Mouse (Mus musculus) heart, postnatal 0 days (tissue): Measurements from ENCODE around the gene T2. TPM values are rescaled to one million over a fixed set of nuclear protein-coding genes. Genes with fewer than 3 reads are reported as not detected.

Source experiments
- ATAC-seq: fragments of 200-750 bp; cut with Nextera tagmentation; 2 replicates; pipeline ENCODE4 v1.8.0; 2017; ENCODE audit warnings: low read depth, moderate number of reproducible peaks, moderate library complexity; ENCODE audit not compliant: insufficient read depth
- DNase-seq: peaks from one replicate; pipeline ENCODE4 v3.0.0-alpha.2; 2016; ENCODE audit warnings: low spot score
- H3K27ac ChIP-seq: fragments of 300-500 bp; sonication (generic); 2 replicates; pipeline ENCODE4 v1.5.1; 2014; ENCODE audit warnings: low read depth, mild to moderate bottlenecking
- H3K27me3 ChIP-seq: fragments of 300-500 bp; sonication (generic); 2 replicates; pipeline ENCODE4 v1.6.1; 2014; ENCODE audit warnings: low read length, mixed read lengths; ENCODE audit not compliant: control insufficient read depth, insufficient read depth
- H3K36me3 ChIP-seq: fragments of 300-500 bp; sonication (generic); replicated peaks from 2 replicates; pipeline ENCODE4 v1.6.1; 2014; ENCODE audit warnings: low read length, mixed read lengths; ENCODE audit not compliant: control insufficient read depth, insufficient read depth
- H3K4me1 ChIP-seq: fragments of 300-500 bp; sonication (generic); 2 replicates; pipeline ENCODE4 v1.6.1; 2014; ENCODE audit warnings: antibody characterized with exemption; ENCODE audit not compliant: control insufficient read depth, insufficient read depth
- H3K4me2 ChIP-seq: fragments of 300-500 bp; sonication (generic); 2 replicates; pipeline ENCODE4 v1.6.1; 2014; ENCODE audit warnings: low read depth, mild to moderate bottlenecking, low read length, moderate library complexity
- H3K4me3 ChIP-seq: fragments of 300-500 bp; sonication (generic); 2 replicates; pipeline ENCODE4 v1.5.1; 2014; ENCODE audit warnings: low read depth, low read length
- H3K9ac ChIP-seq: fragments of 300-500 bp; sonication (generic); replicated peaks from 2 replicates; pipeline ENCODE4 v1.6.1; 2014; ENCODE audit warnings: low read depth, low read length, mixed read lengths
- H3K9me3 ChIP-seq: fragments of 300-500 bp; sonication (generic); replicated peaks from 2 replicates; pipeline ENCODE4 v1.6.1; 2016; ENCODE audit warnings: low read length; ENCODE audit not compliant: control insufficient read depth
- CTCF ChIP-seq: IDR thresholded peaks from 2 replicates; pipeline ENCODE4 v1.5.1; 2016; ENCODE audit warnings: antibody characterized with exemption, control low read depth, low read depth
- EP300 ChIP-seq: IDR thresholded peaks from 2 replicates; pipeline ENCODE4 v1.6.1; 2016; ENCODE audit warnings: antibody characterized with exemption, low read depth
- WGBS: fragments of 180-500 bp; shearing (Covaris S2); extraction: QIAGEN DNeasy Blood & Tissue Kit; methylation state at CpG from one replicate; pipeline ENCODE4 v1.1.7; 2014; 5-methylcytosine and 5-hydroxymethylcytosine counted together
- polyA plus RNA-seq: library from polyadenylated mRNA; unstranded; fragments of >200 nt; fragmentation: Nextera tagmentation; extraction: Ambion mirVana; gene quantifications from 2 replicates; pipeline ENCODE4 v1.2.1, GENCODE M21; 2015
- total RNA-seq: library from RNA; depleted of rRNA; stranded (reverse); fragments of >200 nt; gene quantifications from 2 replicates; pipeline ENCODE4 v1.2.3, GENCODE M21; 2014; ENCODE audit warnings: low replicate concordance

The T2 gene
- total and polyA plus RNA-seq, 2 experiments from 2014 or later: 0.19 to 3.7 TPM

DNA sequence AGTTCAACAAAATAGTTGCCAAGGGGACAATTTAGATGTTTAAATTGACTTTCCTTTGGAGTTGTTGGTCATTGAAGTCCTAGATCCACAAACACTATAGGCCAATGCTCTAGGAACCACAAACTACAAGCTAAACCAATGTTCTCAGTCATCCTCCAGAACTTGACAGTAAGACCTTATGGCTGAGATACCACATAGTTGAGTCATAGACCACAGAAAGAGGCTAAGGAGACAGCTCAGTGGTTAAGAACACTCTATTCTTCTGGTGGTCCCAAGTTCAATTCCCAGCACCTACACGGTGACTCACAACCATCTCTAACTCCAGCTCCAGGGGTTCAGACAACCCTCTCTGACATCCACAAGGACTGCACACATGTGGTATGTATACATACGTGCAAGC, 29.6 kb downstream of the T2 start:
- WGBS: 89% methylated on average over 2 of the region's 2 CpGs
- TF ChIP-seq EP300: no peak
- no peak for TF ChIP-seq CTCF
- Histone ChIP-seq H3K4me1 (no peaks in the 10 kb centered on the region), H3K27me3 (peaks cover 31% of the 10 kb centered on the region), H3K9me3 (no peaks in the 10 kb centered on the region), H3K9ac (no peak overlapping the region), H3K4me3 (no peak overlapping the region), H3K36me3 (no peaks in the 10 kb centered on the region), H3K27ac (no peak overlapping the region), H3K4me2 (no peak overlapping the region)
- DNase-seq (no peak), ATAC-seq (no peak)

DNA sequence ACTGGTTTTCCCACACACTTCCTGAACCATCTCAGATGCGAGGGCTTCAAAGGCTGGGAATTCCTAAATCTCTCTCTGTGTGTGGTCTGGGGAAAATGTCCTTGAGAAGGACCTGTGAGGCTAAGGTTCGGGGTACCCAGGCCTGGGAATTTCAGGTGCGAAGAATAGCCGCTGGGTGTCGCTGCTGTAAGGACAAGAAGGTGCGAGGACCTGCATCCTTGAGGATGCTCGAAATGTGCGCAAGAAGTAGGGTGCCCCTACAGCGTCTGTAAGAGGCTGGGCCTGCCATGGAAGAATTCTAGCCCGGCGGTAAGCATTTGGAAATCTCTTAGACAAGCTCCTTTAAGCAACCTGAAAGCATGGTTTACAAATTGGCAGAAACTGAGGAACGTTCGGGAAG, 32.7 kb downstream of the T2 start:
- no peak overlapping the region for H3K4me2 ChIP-seq
- WGBS: 3% methylated on average over 13 of the region's 13 CpGs

DNA sequence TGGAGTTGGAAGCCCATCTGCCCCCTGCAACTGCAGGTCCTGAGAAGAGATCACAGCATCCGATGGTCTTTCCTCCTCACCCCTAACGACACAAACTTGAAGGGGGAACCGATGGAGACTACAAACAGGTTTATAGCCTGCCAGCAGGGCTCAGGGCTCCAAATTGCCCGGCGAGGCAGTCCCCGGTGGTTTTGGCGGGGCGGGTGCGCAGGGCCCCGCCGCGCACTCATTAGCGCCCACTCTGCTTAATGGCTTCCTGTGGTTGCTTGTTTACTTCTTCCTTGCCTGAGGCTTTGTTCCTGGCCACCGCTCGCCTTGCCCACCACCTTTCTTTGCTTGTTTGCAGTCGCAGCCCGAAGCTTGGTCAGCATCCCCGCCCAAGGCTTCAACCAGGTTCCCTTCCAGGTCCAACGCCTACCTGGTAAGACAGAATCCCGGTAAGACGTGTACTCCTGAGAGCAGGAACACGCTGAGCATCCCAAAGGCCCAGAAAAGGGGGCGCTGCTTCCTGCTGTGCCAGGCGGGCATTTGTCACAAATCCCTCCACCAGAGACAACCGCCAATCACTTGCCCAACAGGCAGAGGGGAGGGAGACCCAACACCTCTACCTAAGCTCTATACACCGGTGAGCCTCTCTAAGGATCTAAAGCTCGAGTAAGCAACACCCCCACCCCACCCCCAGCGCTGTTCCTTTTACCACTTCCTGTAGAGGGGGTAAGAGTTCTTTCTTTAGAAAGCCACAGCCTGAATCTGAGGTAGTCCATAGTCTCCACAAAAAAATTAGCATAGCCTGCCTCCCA, 33.4 kb downstream of the T2 start:
- no peaks in the 10 kb centered on the region for H3K36me3 ChIP-seq
- H3K4me1 ChIP-seq: no peaks in the 10 kb centered on the region
- peak overlapping the region; percentile 19 for H3K4me2 ChIP-seq
- WGBS: under 1% methylated on average over 28 of the region's 28 CpGs
- peak overlapping the region; percentile 3; the same call in 1 of the 2 replicates for H3K4me3 ChIP-seq
- H3K27me3 ChIP-seq: peaks cover 33% of the 10 kb centered on the region
- no peak overlapping the region for H3K9ac ChIP-seq
- H3K27ac ChIP-seq: no peak overlapping the region
- no peak for ATAC-seq
- TF ChIP-seq CTCF (no peak), EP300 (no peak)
- no peak for DNase-seq
- no peaks in the 10 kb centered on the region for H3K9me3 ChIP-seq

More for the DNA sequence above, 32.7 kb downstream of the T2 start:
- Histone ChIP-seq H3K4me1 (no peaks in the 10 kb centered on the region), H3K27me3 (peaks cover 33% of the 10 kb centered on the region), H3K27ac (no peak overlapping the region), H3K36me3 (no peaks in the 10 kb centered on the region), H3K9ac (no peak overlapping the region), H3K9me3 (no peaks in the 10 kb centered on the region), H3K4me3 (no peak overlapping the region)
- DNase-seq (no peak), ATAC-seq (no peak)
- TF ChIP-seq EP300 (no peak), CTCF (peak; percentile 50)

DNA sequence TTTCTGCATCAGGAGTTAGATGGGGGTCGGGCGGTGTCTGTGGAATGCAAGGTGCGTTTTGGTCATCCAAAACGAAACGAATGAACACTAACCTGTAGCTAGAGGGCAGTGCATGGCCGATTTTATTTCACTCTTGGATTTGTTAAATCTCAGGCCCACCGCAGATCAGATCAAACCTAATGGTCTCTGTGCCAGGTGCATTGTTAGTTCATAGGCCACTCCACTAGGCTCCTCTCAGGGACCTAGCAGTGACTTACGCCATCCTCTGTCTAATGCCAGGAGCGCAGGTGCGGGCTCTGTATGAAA, 34.0 kb downstream of the T2 start:
- Histone ChIP-seq H3K27ac (no peak overlapping the region), H3K4me1 (no peaks in the 10 kb centered on the region), H3K4me3 (peak overlapping the region; percentile 3; the same call in 1 of the 2 replicates), H3K9me3 (no peaks in the 10 kb centered on the region), H3K27me3 (peaks cover 33% of the 10 kb centered on the region), H3K9ac (no peak overlapping the region), H3K4me2 (peak overlapping the region; percentile 19), H3K36me3 (no peaks in the 10 kb centered on the region)
- ATAC-seq (no peak), DNase-seq (no peak)
- 6% methylated on average over 10 of the region's 10 CpGs for whole genome bisulfite sequencing
- TF ChIP-seq CTCF (peak; percentile 30), EP300 (no peak)

DNA sequence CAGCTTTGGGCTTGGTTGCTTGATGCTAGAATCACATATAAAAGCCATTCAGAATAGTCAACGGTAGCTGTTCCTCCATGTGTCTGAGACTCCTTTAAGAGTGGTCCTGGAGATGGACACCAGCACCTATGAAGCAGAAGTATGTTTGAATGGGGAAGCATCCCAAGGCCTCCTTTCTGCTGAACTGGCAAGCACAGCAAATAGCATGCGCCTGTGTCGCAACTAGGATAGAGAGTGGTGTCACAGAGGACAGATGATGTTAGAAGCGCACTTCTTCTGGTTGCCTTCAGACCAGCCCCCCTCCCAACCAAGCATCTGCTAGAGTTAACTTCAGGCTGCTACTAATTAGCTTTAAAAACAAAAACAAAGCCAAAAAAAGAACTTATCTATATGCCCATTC, 34.7 kb downstream of the T2 start:
- Histone ChIP-seq H3K36me3 (no peaks in the 10 kb centered on the region), H3K27me3 (peaks cover 33% of the 10 kb centered on the region), H3K27ac (no peak overlapping the region), H3K9ac (no peak overlapping the region), H3K4me3 (no peak overlapping the region), H3K4me2 (no peak overlapping the region), H3K9me3 (no peaks in the 10 kb centered on the region), H3K4me1 (no peaks in the 10 kb centered on the region)
- WGBS: 52% methylated on average over 4 of the region's 4 CpGs
- ATAC-seq (no peak), DNase-seq (no peak)
- TF ChIP-seq EP300 (no peak), CTCF (no peak)

DNA sequence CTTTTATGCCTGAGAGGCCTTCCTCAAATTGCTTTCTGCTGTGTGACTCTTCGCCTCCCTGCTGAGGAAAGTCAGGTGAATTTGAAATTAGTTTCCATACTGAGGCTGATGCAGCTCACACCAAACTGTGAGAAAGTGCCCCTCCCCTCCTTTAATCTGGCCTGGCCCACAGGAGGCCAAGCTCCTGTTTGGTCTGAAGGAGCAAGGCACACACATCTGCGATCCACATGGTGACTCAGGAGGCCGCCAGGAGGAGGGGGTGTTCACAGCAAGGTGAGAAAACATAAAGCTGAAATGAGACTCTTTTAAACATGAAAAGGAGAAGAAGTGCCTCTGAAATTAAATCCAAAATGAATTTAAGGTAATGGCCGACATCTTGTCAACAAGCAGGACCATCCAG, 40.6 kb downstream of the T2 start:
- Histone ChIP-seq H3K9ac (no peak overlapping the region), H3K27me3 (no peaks in the 10 kb centered on the region), H3K4me1 (no peaks in the 10 kb centered on the region), H3K4me2 (no peak overlapping the region), H3K27ac (no peak overlapping the region), H3K9me3 (no peaks in the 10 kb centered on the region), H3K36me3 (no peaks in the 10 kb centered on the region), H3K4me3 (no peak overlapping the region)
- ATAC-seq (no peak), DNase-seq (no peak)
- TF ChIP-seq CTCF: no peak
- TF ChIP-seq EP300: no peak
- 73% methylated on average over 4 of the region's 4 CpGs for WGBS
